Mouse (Mus musculus) kidney, adult 9 months (tissue): ENCODE measurements around the gene Olfr820.
"Not testable (repeated sequence)": the region's sequence is repeated elsewhere in the genome, so short reads cannot be mapped to it uniquely, and the experiment has no call there.

Experiments
- DNase-seq: peaks from one replicate; pipeline ENCODE4 v3.0.0; 2022

Olfr820 gene

DNA sequence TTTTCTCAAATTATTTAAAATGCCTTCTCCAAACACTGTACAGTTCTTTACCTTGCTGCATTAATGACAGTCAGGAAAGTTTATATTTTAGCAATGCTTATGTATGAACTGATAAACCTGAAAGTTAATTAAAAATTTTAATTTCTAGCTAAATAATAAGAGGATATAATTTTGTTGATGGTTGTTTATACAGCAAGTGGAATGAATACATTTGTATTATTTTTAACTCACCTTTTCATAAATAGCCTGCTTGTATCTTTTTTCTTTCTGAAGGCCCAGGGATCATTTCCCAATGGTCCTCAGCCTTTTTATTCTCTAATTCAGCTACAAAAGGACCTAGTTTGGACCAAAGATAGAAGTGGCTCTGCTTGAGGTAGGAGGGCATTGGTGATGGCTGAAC lies at the start of gene Olfr820:
Gene Olfr820, plus strand, starts transcription at position 301 of the 400 bp plus-strand sequence.
- no peak for DNase-seq

DNA sequence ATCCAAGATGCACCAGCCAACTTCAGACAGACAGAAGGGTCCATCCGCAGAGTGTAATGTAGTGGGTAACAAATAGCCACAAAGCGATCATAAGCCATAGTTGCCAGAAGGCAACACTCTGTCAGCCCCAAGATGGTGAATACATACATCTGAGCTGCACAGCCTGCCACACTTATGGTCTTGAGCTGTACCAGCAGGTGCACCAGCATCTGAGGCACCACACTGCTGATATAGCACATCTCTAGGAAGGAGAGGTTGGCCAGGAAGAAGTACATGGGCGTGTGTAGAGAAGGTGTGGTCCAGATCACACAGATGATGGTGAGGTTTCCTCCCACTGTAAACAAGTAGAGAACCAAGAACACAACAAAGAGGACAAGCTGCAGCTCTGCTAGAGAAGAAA lies 46.2 kb upstream of the Olfr820 start:
- not testable (repeated sequence) for DNase-seq

DNA sequence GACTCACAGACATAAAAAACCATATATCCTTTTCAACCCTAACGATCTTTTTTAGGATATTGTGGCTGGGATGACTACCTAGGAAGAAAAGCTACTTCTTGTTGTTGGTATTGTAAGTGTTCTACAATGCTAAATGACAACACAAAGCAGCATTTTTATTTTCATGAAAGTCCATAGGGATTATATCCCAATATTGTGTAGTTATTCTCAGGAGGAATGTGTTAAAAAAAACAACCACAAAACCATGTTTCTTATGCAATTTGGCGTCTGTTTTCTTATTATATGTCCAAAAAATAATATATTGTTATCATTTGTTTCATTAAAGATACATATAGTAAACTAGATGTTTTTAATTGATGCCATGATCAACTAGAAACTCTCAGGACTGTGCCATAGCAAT lies 45.3 kb upstream of the Olfr820 start, which contains the start of gene Olfr819:
Gene Olfr819, minus strand, starts transcription at position 101 of the 400 bp plus-strand sequence.
- not testable (repeated sequence) for DNase-seq

DNA sequence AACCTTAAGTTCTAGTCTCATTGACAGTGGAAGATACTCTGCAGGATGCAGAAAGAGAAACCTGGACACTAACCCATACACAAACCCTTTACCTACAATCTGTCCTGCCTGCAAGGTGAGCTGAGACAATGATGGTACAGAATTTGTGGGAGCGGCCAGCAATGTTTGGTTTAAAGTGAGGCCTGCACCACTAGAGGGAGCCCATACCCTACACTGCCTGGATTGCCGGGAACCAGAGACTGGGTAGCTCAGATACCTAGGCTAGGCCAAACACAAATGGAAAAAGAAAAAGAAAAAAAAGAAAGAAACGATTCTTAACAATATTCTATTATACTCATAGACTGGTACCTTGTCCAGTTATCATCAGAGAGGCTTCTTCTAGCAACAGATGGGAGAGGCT lies 39.4 kb upstream of the Olfr820 start:
- DNase-seq: not testable (repeated sequence)

DNA sequence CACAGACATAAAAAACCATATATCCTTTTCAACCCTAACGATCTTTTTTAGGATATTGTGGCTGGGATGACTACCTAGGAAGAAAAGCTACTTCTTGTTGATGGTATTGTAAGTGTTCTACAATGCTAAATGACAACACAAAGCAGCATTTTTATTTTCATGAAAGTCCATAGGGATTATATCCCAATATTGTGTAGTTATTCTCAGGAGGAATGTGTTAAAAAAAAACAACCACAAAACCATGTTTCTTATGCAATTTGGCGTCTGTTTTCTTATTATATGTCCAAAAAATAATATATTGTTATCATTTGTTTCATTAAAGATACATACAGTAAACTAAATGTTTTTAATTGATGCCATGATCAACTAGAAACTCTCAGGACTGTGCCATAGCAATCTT lies 36.4 kb upstream of the Olfr820 start, which contains the start of gene Olfr247:
Gene Olfr247, minus strand, starts transcription at position 101 of the 400 bp plus-strand sequence.
- not testable (repeated sequence) for DNase-seq

DNA sequence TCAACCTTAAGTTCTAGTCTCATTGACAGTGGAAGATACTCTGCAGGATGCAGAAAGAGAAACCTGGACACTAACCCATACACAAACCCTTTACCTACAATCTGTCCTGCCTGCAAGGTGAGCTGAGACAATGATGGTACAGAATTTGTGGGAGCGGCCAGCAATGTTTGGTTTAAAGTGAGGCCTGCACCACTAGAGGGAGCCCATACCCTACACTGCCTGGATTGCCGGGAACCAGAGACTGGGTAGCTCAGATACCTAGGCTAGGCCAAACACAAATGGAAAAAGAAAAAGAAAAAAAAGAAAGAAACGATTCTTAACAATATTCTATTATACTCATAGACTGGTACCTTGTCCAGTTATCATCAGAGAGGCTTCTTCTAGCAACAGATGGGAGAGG lies 30.6 kb upstream of the Olfr820 start:
- DNase-seq: not testable (repeated sequence)

DNA sequence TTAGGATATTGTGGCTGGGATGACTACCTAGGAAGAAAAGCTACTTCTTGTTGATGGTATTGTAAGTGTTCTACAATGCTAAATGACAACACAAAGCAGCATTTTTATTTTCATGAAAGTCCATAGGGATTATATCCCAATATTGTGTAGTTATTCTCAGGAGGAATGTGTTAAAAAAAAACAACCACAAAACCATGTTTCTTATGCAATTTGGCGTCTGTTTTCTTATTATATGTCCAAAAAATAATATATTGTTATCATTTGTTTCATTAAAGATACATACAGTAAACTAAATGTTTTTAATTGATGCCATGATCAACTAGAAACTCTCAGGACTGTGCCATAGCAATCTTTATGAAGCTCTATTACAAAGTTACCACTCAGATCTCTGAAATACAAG lies 27.5 kb upstream of the Olfr820 start, which contains the start of gene Gm10310:
Gene Gm10310, minus strand, starts transcription at position 101 of the 400 bp plus-strand sequence.
- DNase-seq: not testable (repeated sequence)

DNA sequence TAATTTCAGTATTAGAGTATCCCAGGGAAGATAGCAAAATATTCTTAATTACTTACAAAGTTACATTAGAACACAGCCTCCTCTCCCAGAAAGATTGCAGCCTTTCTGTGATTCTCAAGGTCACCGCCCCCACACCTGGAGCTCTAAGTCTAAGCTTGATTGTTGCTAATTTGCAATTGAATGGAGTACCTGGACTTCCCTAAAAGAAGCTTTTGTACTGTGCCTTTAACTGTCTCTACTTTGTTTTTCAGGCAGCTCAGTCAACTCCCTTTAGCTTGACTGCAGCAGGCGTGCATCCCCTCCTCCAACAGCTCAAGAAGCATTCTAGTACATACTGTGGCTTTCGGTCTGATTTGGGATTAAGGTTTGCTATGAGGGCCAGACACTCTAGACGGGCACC lies 8.3 kb upstream of the Olfr820 start:
- DNase-seq: not testable (repeated sequence)

DNA sequence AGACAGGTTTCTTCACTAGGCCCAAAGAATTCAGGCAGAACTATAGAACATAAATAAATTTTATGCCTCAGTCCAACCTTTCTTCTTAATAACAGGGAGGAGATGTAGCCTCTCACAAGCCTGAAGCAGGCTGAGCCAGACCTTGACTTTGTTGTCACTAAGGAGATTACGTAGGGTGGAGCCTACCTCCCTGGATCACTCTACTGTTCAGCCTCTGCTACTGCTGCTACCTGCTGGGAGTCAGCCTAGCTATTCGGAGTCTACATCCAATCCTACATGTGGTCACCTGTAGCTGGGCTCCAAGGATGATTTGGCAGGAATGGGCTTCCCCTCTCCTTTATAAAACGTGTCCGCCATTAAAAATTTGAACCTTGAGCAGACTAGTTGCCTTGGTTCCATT lies 7.1 kb upstream of the Olfr820 start:
- not testable (repeated sequence) for DNase-seq

DNA sequence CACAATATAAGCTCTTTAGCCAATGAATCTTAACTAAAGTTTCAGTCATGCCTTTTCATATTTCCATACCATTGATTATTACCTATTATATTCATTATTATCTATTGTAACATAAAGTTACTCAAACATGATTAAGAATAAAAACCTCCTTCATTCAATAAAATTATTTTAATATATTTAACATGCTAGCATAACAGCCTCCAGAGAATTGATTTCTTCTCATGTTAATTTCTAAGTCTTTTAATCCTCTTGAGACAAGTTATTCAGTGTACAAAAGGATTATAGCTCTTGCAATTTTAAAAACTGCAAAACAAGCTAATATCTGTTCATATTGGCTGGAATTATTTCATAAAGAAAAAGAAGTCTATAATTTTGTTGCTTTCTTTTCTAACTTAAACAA lies 17.6 kb downstream of the Olfr820 start, which contains the start of gene Olfr821:
Gene Olfr821, plus strand, starts transcription at position 301 of the 400 bp plus-strand sequence.
- no peak for DNase-seq

DNA sequence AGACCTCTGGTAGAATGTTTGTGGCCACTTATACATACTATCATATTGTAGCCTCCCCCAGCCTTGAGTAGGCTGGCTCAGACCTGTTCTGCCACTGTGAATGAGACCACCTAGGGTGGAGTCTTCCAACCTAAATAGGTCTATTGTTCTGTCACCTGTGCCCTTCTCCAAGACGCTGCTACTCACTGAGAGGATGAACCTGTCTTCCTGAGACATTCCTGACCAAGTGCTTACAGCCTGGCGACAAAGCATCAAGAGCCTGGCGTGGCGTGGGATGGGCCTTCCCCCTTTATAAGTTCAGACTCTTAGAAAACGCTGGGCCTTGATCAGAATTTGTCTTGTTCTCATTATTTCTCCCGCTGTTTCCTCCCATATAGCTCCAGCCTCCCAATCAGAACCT lies 24.7 kb downstream of the Olfr820 start:
- no peak for DNase-seq
